Mouse (Mus musculus): ENCODE data around the gene Rora. TPM values are rescaled to one million over a fixed set of nuclear protein-coding genes. Genes with fewer than 3 reads are reported as not detected.

The Rora gene
- polyA plus RNA-seq, 1 experiment: 10.7 TPM

DNA sequence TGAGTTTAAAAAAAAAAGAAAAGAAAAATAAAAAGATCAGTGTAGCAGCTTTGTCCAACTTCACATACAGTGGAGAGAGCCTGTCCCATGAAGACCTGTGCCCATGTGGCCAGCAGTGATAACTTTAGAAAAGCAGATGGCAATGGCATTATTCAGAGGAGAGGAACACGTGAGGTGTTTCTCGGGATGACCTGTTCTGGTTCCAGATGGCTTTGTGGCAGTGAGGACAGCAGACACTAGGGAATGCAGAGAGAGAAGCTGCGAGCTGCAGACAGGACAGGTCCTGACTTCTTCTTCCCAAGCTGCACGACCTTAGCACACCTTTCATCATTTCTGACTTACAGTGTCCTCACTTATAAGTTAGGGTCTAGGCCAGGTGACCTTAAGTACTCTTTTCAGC, 325.1 kb downstream of the Rora start:
- no peak overlapping the region for H3K27ac ChIP-seq (replicated peaks; ENCODE audit: low read depth, low read length)
- H3K4me1 ChIP-seq (ENCODE audit: control insufficient read depth, insufficient read depth, insufficient read length, low read length): no peaks in the 10 kb centered on the region
- no peak overlapping the region for H3K4me3 ChIP-seq (ENCODE audit: insufficient read depth, low read depth, low read length)

- Histone ChIP-seq H3K27ac (replicated peaks; ENCODE audit: low read depth, low read length) (no peak overlapping the region), H3K4me1 (ENCODE audit: control insufficient read depth, insufficient read depth, insufficient read length, low read length) (no peaks in the 10 kb centered on the region)
Measured at GRCm38 (mm10) chr9:68980041-68980440, 326.5 kb downstream of the Rora start.

GRCm38 (mm10) chr9:68985046-68985445, 331.5 kb downstream of the Rora start:
- Histone ChIP-seq H3K27ac (replicated peaks; ENCODE audit: low read depth, low read length) (no peak overlapping the region), H3K4me1 (ENCODE audit: control insufficient read depth, insufficient read depth, insufficient read length, low read length) (no peaks in the 10 kb centered on the region), H3K4me3 (ENCODE audit: insufficient read depth, low read depth, low read length) (no peak overlapping the region)

More at GRCm38 (mm10) chr9:68980041-68980440, 326.5 kb downstream of the Rora start:
- H3K4me3 ChIP-seq (ENCODE audit: insufficient read depth, low read depth, low read length): no peak overlapping the region

DNA sequence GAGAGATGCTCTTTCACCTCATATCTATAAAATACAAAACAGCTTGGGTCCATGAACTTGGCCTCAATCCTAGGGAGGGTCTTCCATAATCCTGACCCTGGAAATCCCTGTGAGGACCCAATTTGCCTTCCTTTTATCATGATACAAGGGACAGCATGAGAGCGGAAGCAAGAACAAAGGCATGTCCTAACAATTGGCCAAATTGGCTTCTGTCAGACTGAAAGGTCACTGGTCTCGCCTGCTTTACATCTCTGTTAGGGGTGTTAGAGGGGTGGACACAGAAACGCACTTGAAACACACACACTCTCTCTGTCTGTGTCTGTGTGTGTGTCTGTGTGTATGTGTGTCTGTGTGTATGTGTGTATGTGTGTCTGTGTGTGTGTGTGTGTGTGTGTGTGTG, 332.2 kb downstream of the Rora start:
- Histone ChIP-seq H3K4me3 (ENCODE audit: insufficient read depth, low read depth, low read length) (no peak overlapping the region), H3K4me1 (ENCODE audit: control insufficient read depth, insufficient read depth, insufficient read length, low read length) (no peaks in the 10 kb centered on the region), H3K27ac (replicated peaks; ENCODE audit: low read depth, low read length) (no peak overlapping the region)

DNA sequence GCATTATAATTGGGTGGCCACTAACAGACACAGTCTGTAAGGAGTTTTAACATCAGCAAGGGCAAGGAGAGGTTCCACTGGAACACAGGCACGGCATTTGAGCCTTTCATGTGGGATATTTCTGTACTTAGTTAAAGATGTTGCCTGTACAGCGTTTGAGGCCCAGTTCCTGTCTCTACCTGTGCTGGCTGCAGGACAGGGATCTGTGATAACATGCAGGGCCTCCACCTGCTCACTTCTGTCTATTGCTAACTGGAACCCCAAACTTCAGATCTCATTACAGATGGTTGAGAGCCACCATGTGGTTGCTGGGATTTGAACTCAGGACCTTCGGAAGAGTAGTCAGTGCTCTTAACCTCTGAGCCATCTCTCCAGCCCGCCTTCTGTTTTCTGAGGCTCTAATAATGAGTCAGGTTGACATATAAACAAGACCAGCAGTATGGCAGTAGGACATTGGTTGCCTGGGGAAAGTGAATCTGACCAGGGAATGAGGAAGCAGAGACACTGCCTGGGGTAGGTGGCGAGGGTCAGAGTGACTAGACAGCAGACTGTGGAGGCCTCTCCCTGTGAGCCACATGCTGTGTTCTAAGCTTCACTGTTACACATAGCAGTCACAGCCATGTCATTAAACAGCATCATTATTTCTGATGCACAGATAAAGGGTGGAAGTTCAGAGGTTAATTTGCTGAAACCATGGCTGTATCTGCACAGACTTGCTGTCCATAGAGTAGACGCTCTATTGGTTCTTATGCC, 333.9 kb downstream of the Rora start:
- Histone ChIP-seq H3K4me1 (ENCODE audit: control insufficient read depth, insufficient read depth, insufficient read length, low read length) (no peaks in the 10 kb centered on the region), H3K4me3 (ENCODE audit: insufficient read depth, low read depth, low read length) (no peak overlapping the region), H3K27ac (replicated peaks; ENCODE audit: low read depth, low read length) (no peak overlapping the region)

- no peaks in the 10 kb centered on the region for H3K4me1 ChIP-seq (ENCODE audit: control insufficient read depth, insufficient read depth, insufficient read length, low read length)
- H3K27ac ChIP-seq (replicated peaks; ENCODE audit: low read depth, low read length): no peak overlapping the region
- H3K4me3 ChIP-seq (ENCODE audit: insufficient read depth, low read depth, low read length): no peak overlapping the region
Measured at GRCm38 (mm10) chr9:68988162-68988911, 334.8 kb downstream of the Rora start.

- H3K4me1 ChIP-seq (ENCODE audit: control insufficient read depth, insufficient read depth, insufficient read length, low read length): no peaks in the 10 kb centered on the region
- no peak overlapping the region for H3K4me3 ChIP-seq (ENCODE audit: insufficient read depth, low read depth, low read length)
Measured at GRCm38 (mm10) chr9:68989885-68990449, 336.4 kb downstream of the Rora start.

DNA sequence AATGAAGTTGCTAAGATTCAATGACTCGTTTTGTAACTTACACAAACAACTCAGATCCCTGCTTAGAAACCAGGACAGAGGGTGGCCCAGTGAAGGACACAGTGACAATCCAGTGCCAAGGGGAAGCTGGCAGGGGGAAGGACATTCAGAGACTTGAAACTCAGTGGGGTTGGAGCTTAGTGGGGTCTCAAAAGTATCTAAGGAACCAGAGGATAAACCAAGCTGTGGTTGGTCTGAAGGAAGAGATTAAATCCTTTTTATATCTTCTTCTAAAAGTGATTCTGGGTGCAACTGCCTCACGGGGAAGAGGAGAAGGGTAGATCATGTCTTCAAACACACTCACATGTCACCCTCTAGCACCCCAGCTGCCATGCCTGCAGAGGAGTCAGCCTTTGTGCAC, 340.3 kb downstream of the Rora start:
- no peaks in the 10 kb centered on the region for H3K4me1 ChIP-seq (ENCODE audit: control insufficient read depth, insufficient read depth, insufficient read length, low read length)
- no peak overlapping the region for H3K27ac ChIP-seq (replicated peaks; ENCODE audit: low read depth, low read length)
- no peak overlapping the region for H3K4me3 ChIP-seq (ENCODE audit: insufficient read depth, low read depth, low read length)

More at GRCm38 (mm10) chr9:68989885-68990449, 336.4 kb downstream of the Rora start:
- no peak overlapping the region for H3K27ac ChIP-seq (replicated peaks; ENCODE audit: low read depth, low read length)

- H3K27ac ChIP-seq (replicated peaks; ENCODE audit: low read depth, low read length): no peak overlapping the region
- no peaks in the 10 kb centered on the region; the same call in 1 of the 2 replicates for H3K4me1 ChIP-seq (ENCODE audit: control insufficient read depth, insufficient read depth, insufficient read length, low read length)
- no peak overlapping the region for H3K4me3 ChIP-seq (ENCODE audit: insufficient read depth, low read depth, low read length)
Measured at GRCm38 (mm10) chr9:68998961-68999360, 345.4 kb downstream of the Rora start.

GRCm38 (mm10) chr9:69004514-69004913, 350.9 kb downstream of the Rora start:
- Histone ChIP-seq H3K27ac (replicated peaks; ENCODE audit: low read depth, low read length) (no peak overlapping the region), H3K4me1 (ENCODE audit: control insufficient read depth, insufficient read depth, insufficient read length, low read length) (no peaks in the 10 kb centered on the region; the same call in 1 of the 2 replicates), H3K4me3 (ENCODE audit: insufficient read depth, low read depth, low read length) (no peak overlapping the region)

- Histone ChIP-seq H3K4me3 (ENCODE audit: insufficient read depth, low read depth, low read length) (no peak overlapping the region), H3K4me1 (ENCODE audit: control insufficient read depth, insufficient read depth, insufficient read length, low read length) (peaks cover 2% of the 10 kb centered on the region; the same call in 1 of the 2 replicates), H3K27ac (replicated peaks; ENCODE audit: low read depth, low read length) (no peak overlapping the region)
Measured at GRCm38 (mm10) chr9:69006666-69007065, 353.1 kb downstream of the Rora start.

DNA sequence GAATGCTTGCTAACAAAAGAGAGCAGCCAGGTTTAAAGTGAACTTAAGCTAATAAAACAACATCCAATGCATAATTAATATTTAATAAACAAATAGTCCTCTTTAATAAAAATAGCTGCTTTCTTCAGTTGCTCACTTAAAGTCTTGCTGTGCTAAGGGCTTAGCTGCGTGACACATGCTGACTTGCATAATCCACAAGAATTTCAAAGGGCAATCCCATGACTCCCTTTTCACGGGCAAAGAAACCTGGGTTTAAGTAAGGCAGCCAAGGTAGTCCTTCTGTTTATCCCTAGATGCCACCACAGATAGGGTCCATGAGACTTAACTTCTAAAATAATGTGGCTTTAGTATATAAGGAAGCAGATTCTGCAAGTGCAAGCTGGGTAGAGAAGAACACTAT, 355.1 kb downstream of the Rora start:
- Histone ChIP-seq H3K4me1 (ENCODE audit: control insufficient read depth, insufficient read depth, insufficient read length, low read length) (peaks cover 2% of the 10 kb centered on the region; the same call in 1 of the 2 replicates), H3K27ac (replicated peaks; ENCODE audit: low read depth, low read length) (no peak overlapping the region), H3K4me3 (ENCODE audit: insufficient read depth, low read depth, low read length) (no peak overlapping the region)

- H3K27ac ChIP-seq (replicated peaks; ENCODE audit: low read depth, low read length): no peak overlapping the region
- peaks cover 2% of the 10 kb centered on the region; the same call in 1 of the 2 replicates for H3K4me1 ChIP-seq (ENCODE audit: control insufficient read depth, insufficient read depth, insufficient read length, low read length)
- no peak overlapping the region for H3K4me3 ChIP-seq (ENCODE audit: insufficient read depth, low read depth, low read length)
Measured at GRCm38 (mm10) chr9:69010886-69011285, 357.3 kb downstream of the Rora start.

DNA sequence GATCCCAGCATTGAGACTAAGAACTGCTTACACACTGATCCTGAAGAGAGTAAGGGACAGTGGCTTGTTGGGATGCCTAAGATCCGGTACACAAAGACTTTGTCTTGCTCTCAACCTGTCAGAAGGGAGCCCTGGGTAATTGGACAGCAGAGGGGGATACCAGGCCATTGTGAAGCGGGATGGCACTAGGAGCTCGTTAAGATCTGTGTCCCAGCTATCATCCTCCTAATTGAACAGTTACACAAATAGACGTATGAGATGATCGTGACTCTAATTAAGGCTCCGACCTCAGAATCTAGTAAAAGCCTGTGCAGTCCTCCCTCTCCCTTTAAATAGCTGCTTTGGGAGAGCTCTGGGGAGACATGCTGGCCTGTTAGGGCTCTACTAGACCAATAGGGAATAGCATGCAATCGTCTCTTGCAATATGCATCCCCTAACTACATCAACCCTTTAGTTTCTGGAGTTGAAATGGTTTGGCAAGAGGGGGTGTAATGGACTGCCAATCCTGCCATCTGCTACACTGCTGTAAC, 359.7 kb downstream of the Rora start:
- H3K4me1 ChIP-seq (ENCODE audit: control insufficient read depth, insufficient read depth, insufficient read length, low read length): peaks cover 4% of the 10 kb centered on the region; the same call in 1 of the 2 replicates
- H3K4me3 ChIP-seq (ENCODE audit: insufficient read depth, low read depth, low read length): no peak overlapping the region
- no peak overlapping the region for H3K27ac ChIP-seq (replicated peaks; ENCODE audit: low read depth, low read length)

DNA sequence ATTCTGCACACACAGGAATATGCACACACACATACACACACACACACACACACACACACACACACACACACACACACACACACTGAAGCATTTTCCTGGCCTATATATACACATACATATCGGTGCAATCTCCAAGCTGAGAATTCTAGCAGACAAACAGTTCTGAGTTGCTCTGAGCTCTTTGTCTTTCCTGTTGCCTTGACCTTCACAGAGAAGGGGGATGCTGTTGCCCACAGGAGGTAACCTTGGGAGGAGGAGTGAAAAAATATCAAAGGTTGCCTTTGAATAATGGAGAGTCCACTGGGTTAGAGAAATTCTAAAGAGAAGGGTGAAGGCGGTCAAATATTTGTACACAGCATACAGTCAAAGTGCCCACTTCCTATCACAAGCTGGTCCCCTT, 360.6 kb downstream of the Rora start:
- Histone ChIP-seq H3K4me3 (ENCODE audit: insufficient read depth, low read depth, low read length) (no peak overlapping the region), H3K27ac (replicated peaks; ENCODE audit: low read depth, low read length) (no peak overlapping the region), H3K4me1 (ENCODE audit: control insufficient read depth, insufficient read depth, insufficient read length, low read length) (peaks cover 7% of the 10 kb centered on the region)
